Mouse (Mus musculus) R1 (cell line): ENCODE data around the gene Hist1h3f.

Experiments used
- DNase-seq: peaks from one replicate; pipeline ENCODE4 v3.0.0-alpha.2; 2018; ENCODE audit warnings: low read depth, low spot score

Hist1h3f gene

GRCm38 (mm10) chr13:23581408-23582218 lies 37.8 kb downstream of the Hist1h3f start, which contains the start of gene Hist1h4d:
Hist1h4d (plus strand) TSS chr13:23581598.
- DNase-seq: peak; percentile 98

DNA sequence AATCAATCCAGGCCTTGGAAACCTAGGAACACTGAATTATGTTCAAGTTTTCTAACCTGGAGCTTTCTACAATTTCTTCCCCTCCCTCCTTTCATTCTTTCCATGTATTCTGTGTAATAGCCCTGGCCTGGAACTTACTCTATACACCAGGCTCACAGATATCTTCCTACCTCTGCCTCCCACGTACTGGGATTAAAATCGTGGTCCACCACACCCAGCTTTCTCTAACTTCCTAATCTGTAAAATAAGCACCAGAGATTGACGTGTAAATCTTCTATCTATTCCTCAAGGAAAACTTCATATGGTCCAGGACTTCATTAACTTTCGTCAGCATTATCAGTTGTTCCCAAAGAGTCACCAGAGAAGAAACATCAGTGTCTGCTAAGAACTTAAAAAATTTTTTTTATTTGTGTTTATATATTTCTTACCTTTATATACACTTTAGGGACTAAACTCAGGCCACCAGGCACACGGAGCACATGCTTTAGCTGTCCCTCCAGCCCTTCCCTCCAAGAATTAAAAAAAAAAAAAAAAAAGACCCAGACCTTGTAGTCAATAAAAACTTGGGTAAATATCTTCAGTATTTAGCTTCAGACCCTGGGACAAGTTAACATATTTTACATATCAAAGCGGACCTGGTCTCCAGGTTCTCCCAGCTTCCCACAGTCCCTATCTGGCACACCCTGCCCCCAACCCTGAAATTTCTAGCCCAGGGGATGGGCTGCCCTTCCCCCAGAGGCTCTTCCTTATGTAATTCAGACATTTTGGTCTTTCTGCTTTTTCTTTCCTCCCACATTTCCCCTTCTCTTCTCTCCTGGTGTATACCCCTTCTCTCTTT lies 38.6 kb downstream of the Hist1h3f start:
- peak; percentile 90 for DNase-seq

GRCm38 (mm10) chr13:23583387-23584068 lies 39.7 kb downstream of the Hist1h3f start:
- no peak for DNase-seq

DNA sequence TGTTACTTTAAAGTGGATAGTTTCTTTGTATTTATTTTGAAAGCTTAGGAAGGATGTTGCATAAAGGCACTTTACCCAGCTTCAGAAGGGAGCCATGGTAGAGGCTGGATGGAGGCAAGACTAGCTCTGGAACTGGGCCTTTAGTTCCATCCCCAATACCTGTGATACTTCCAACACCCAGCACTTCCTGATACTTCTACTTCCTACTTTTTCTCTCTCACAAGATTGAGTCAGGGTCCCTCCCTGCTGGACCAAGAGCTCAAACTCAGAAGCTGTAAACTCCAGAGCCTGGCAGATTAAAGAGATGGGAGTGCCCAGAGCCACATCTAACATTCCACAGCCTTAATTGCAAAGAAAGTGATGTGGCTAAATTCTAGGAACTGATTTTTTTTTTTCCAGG lies 40.5 kb downstream of the Hist1h3f start:
- DNase-seq: peak; percentile 64

DNA sequence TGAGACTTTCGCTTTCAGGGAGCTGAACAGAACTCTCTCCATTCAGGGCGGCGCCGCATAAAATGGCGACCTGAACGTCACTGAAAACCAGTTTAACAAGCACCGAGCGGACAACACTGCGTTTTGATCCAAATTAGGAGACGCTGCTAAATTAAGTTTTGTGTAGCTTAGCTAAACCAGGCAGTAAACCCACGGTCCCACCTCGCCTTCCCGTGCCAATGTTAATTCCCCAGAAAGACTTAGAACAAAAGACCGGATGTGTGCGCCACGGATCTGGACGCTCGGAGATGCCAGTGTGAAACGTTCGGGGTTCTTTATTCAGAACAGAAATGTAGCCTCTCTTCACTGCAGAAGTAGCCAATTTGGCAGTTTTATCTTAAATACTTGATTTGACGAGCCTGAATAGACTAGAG lies 41.2 kb downstream of the Hist1h3f start:
- DNase-seq: peak; percentile 92

DNA sequence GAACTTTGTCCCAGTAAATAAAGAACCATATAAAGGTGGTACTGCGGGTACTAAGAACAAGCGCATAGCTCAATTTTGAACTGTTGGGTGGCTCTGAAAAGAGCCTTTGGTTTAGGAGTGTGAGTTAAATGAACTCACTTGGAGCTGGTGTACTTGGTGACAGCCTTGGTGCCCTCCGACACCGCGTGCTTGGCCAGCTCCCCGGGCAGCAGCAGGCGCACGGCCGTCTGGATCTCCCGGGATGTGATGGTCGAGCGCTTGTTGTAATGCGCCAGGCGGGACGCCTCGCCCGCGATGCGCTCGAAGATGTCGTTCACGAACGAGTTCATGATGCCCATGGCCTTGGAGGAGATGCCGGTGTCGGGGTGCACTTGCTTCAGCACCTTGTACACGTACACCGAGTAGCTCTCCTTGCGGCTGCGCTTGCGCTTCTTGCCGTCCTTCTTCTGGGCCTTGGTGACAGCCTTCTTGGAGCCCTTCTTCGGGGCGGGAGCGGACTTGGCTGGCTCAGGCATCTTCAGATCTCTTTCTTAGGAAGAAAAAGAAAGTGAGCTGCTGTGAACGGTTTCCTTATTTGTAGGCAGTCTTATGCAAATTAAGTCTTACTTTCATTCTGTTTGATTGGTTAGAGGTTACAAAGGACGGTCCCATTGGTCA lies 41.7 kb downstream of the Hist1h3f start:
- peak; percentile 96 for DNase-seq

DNA sequence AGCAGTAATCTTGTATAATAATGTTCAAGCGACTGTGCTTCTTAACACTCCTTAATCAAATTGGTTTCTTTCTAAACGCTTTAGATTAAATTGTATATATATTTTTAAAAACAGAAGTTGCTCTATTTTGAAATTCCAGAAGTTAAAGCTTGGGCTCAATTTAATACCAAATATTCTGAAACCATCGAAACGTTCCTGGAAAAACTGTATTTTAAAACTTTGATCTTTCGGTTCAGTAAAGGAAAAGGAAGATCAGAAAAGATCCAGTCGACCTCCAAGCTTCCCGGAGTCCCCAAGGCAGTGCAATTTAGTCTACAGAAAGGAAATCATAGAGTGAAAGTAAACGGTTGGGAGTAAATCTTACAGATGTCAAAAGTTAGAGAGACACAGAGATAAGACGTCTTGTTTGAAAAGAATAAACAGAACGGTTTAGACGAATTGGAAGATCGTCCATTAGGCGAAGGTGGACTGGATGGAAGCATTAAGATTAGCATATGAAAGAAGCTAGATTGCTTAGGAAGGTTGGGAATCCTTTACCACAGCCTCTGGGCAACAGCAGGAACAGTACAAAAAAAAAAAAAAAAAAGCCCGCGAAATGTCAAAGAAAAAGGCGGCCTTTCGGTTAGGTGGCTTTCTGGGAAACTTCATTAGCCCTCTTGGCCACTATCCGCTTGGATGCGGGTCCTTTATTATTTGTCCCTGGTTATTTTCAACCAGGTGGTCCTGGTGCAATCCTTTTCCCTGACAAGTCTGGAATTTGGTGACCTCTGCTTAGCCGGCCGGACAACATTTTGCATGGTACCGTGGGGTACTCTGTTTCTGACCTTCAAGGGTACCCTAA lies 42.5 kb downstream of the Hist1h3f start:
- peak; percentile 89 for DNase-seq

DNA sequence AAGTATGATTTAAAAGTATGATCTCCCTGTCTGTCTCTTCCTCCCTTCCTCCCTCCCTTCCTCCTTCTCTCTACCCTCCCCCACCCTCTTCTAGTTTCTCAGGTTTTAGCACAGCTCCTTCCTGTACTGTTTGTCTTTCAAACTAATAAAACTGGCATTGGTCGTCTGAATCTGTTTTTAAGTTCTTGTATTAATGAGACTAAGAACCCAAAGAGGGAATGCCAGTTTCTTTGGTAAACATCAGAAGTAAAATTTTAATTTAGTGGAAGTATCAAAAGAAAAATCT lies 43.0 kb downstream of the Hist1h3f start:
- DNase-seq: peak; percentile 42

DNA sequence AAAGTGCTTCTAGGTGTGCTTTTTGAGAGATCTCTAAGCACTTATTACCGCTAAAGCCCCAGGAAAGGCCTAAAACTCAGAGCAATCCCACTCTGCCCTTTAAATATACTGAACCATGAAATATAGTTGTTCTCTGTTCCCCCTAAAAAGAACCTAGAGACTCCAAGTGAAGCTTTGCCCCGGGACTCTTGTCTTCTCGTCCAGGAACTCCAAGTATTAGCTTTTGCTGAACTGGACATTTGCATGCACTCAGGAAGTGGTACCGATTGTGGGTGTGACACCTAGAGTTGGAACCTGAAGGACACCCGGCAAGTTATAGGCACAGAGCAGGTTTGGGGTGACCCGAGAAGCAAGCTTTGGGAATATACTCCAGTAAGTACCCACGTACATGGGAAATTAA lies 47.4 kb downstream of the Hist1h3f start:
- DNase-seq: no peak

DNA sequence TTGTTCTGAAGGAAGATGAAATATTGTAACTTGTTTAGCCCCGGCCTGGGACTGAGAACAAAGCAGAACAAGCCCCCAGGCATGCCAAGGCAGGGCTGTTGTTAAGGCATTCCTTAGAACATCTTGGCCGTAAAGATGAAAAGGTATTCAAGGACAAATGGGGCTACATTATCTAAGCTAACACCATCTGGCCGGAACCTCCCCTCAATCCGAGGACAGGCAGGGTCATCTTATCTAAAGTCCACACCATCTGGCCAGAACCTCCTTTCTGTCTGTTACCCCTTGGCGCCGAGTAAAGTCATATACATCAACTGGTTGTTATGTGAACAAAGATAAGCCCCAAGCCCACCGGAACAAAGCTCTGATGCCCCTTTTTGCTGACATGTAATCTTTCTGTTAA lies 48.0 kb downstream of the Hist1h3f start:
- DNase-seq: peak; percentile 52

GRCm38 (mm10) chr13:23592614-23593013 lies 48.8 kb downstream of the Hist1h3f start:
- no peak for DNase-seq

GRCm38 (mm10) chr13:23593051-23593770 lies 49.4 kb downstream of the Hist1h3f start:
- DNase-seq: no peak
